Mouse (Mus musculus) cerebellum, adult 2 months (tissue): Measurements from ENCODE around the gene Hdgfl3. TPM values are rescaled to one million over a fixed set of nuclear protein-coding genes. Genes with fewer than 3 reads are reported as not detected.

Experiments
- DNase-seq, 2 experiments: peaks; one replicate each; pipeline ENCODE4 v3.0.0; 2021
- H3K27ac ChIP-seq: fragments of 200-500 bp; 2 replicates; pipeline ENCODE4 v1.5.1; 2012; ENCODE audit warnings: low read length, control low read depth, inconsistent platforms; ENCODE audit not compliant: insufficient read depth
- H3K27me3 ChIP-seq: fragments of 200-500 bp; 2 replicates; pipeline ENCODE4 v1.6.1; 2012; ENCODE audit warnings: inconsistent platforms, mild to moderate bottlenecking, low read length, moderate library complexity; ENCODE audit not compliant: control insufficient read depth, insufficient read depth
- H3K4me1 ChIP-seq: fragments of 200-500 bp; 2 replicates; pipeline ENCODE4 v1.6.1; 2011; ENCODE audit warnings: low read length; ENCODE audit not compliant: control insufficient read depth, insufficient read depth
- H3K4me3 ChIP-seq: fragments of 200-500 bp; replicated peaks from 2 replicates; pipeline ENCODE3; 2011; ENCODE audit warnings: mild to moderate bottlenecking, low read depth, low read length, control low read depth; ENCODE audit not compliant: insufficient read depth
- CTCF ChIP-seq: fragments of 200-500 bp; IDR thresholded peaks from 2 replicates; pipeline ENCODE4 v1.5.1; 2011; ENCODE audit warnings: low read depth, mild to moderate bottlenecking, control low read depth, low read length, moderate library complexity, borderline replicate concordance; ENCODE audit not compliant: insufficient read depth
- POLR2A ChIP-seq: fragments of 200-500 bp; IDR thresholded peaks from 2 replicates; pipeline ENCODE4 v1.6.1; 2011; ENCODE audit warnings: low read length, control low read depth, borderline replicate concordance; ENCODE audit not compliant: insufficient read depth
- WGBS: fragments of 180-500 bp; shearing (Covaris S2); methylation state at CpG from one replicate; pipeline ENCODE4 v1.1.7; 2018; 5-methylcytosine and 5-hydroxymethylcytosine counted together
- polyA plus RNA-seq: library from polyadenylated mRNA; depleted of rRNA; stranded (reverse); fragments of >200 nt; gene quantifications from 2 replicates; pipeline ENCODE4 v1.2.3, GENCODE M21; 2012

The Hdgfl3 gene
- polyA plus RNA-seq, 1 experiment = 23.7 TPM

- Histone ChIP-seq H3K4me1 (peaks cover 10% of the 10 kb centered on the region), H3K4me3 (no peak overlapping the region), H3K27ac (no peak overlapping the region), H3K27me3 (no peaks in the 10 kb centered on the region; the same call in 1 of the 2 replicates)
- WGBS = 87% methylated on average over 13 of the region's 13 CpGs
- no peak for DNase-seq
- TF ChIP-seq POLR2A (no peak), CTCF (no peak)
Observed at GRCm38 (mm10) chr7:81872493-81873013, 61.7 kb downstream of the Hdgfl3 start.

GRCm38 (mm10) chr7:81868158-81868557 is 66.1 kb downstream of the Hdgfl3 start:
- peak; percentile 96 to 98 for DNase-seq
- Histone ChIP-seq H3K4me1 (peaks cover 10% of the 10 kb centered on the region), H3K4me3 (no peak overlapping the region), H3K27ac (no peak overlapping the region), H3K27me3 (no peaks in the 10 kb centered on the region; the same call in 1 of the 2 replicates)
- WGBS = 2% methylated on average over 6 of the region's 6 CpGs
- TF ChIP-seq CTCF (peak; percentile 88), POLR2A (no peak)

GRCm38 (mm10) chr7:81867231-81867930 is 66.9 kb downstream of the Hdgfl3 start:
- no peaks in the 10 kb centered on the region; the same call in 1 of the 2 replicates for H3K27me3 ChIP-seq
- no peak overlapping the region for H3K27ac ChIP-seq
- DNase-seq = no peak
- 79% methylated on average over 9 of the region's 9 CpGs for WGBS
- H3K4me1 ChIP-seq = peaks cover 10% of the 10 kb centered on the region
- no peak for TF ChIP-seq CTCF
- TF ChIP-seq POLR2A = no peak
- H3K4me3 ChIP-seq = no peak overlapping the region

- peaks cover 10% of the 10 kb centered on the region for H3K4me1 ChIP-seq
- H3K27ac ChIP-seq = no peak overlapping the region
- TF ChIP-seq CTCF (no peak), POLR2A (no peak)
- no peaks in the 10 kb centered on the region; the same call in 1 of the 2 replicates for H3K27me3 ChIP-seq
- no peak for DNase-seq
- 95% methylated on average over 6 of the region's 6 CpGs for whole genome bisulfite sequencing
- no peak overlapping the region for H3K4me3 ChIP-seq
Observed at GRCm38 (mm10) chr7:81865937-81866336, 68.3 kb downstream of the Hdgfl3 start.

DNA sequence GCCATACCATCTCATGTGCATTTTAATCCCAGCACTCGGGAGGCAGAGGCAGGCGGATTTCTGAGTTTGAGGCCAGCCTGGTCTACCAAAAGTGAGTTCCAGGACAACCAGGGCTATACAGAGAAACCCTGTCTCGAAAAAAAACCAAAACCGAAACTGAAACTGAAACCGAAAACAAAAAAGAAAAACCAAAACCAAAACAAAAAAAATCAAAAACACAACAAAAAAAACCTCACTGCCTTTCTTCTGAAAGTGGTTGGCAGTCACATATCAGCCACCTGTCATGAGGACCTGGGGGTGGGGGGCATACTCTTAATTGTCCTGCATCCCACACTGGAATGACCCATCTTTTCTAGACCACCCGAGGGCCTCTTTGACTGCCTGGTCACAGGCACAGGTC is 69.7 kb downstream of the Hdgfl3 start:
- H3K27me3 ChIP-seq = peaks cover 1% of the 10 kb centered on the region; the same call in 1 of the 2 replicates
- WGBS = 92% methylated on average over 6 of the region's 6 CpGs
- no peak overlapping the region for H3K4me3 ChIP-seq
- peaks cover 10% of the 10 kb centered on the region for H3K4me1 ChIP-seq
- H3K27ac ChIP-seq = no peak overlapping the region
- no peak for DNase-seq
- TF ChIP-seq POLR2A (no peak), CTCF (no peak)

DNA sequence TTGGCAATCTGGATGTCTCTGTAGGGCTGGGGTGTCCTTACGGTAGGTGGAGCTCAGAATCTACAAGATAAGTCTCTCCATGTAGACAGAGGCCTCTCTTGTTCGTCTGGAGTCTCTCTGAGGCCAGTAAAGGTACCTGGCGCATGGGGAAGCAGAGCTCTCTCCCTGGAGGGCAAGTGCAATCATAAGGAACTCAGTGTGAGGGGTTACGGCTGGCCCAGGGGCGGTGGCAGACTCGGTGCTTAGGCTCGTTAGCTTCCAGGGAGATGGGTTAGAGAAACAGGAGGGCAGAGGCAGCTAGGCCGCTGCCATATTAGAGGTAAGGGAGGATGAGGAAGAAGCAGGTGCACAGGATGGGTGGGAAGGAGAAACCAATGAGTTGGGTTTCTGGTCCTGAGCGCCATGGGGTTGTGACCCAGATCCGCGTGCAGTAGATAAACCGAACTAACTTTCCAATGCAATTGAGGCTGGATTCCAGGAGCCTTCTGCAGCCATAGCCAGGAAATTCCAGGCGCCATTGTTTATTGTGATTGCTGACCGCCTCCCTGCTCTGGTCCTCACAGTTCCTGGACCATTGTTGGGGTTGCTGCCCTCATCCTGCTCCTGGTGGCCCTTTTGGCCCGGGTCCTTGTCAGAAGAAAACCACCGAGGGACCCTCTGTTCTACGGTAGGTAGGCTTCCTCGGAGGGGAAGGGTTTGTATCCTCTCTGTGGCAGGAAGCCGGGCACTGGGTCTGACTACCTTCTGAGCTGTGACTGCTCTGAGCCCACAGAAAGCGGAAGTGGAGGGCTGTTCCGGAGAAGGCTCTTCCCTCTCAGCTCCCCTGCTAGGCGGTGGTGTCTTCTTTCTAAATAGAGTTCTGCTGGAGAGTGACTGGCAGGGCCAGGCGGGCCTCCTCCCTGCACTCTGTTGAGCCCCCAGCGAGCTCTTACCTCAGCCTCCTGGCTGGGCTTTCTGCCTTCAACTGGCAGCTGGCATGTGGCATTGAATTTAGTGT is 71.4 kb downstream of the Hdgfl3 start:
- Histone ChIP-seq H3K4me1 (no peaks in the 10 kb centered on the region; the same call in 1 of the 2 replicates), H3K27ac (no peak overlapping the region), H3K4me3 (no peak overlapping the region), H3K27me3 (peaks cover 2% of the 10 kb centered on the region; the same call in 1 of the 2 replicates)
- 82% methylated on average over 24 of the region's 24 CpGs for WGBS
- DNase-seq = no peak
- no peak for TF ChIP-seq POLR2A
- no peak for TF ChIP-seq CTCF

DNA sequence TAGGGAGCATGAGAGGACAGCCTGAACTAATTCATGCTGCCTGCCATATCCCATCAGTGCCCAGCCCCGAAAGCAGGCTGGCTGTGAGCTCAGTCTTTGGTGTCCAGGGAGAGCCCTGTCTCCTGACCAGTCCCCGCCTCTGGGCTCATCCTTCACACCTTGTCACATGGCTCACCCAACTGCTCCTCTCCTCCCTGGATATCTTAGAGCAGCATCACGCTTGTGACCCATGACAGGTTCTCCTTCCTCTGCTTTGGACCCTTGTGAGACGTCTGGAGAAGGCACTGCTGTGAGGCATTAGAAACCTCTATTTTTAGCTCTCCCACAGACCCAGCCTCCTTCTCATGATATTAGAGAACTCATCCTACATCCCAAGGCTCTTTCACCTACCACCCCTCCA is 72.4 kb downstream of the Hdgfl3 start:
- Histone ChIP-seq H3K4me1 (no peaks in the 10 kb centered on the region; the same call in 1 of the 2 replicates), H3K4me3 (no peak overlapping the region), H3K27ac (no peak overlapping the region), H3K27me3 (peaks cover 2% of the 10 kb centered on the region; the same call in 1 of the 2 replicates)
- WGBS = 83% methylated on average over 4 of the region's 4 CpGs
- DNase-seq = no peak
- TF ChIP-seq POLR2A (no peak), CTCF (no peak)
